In the genomic region with DNA sequence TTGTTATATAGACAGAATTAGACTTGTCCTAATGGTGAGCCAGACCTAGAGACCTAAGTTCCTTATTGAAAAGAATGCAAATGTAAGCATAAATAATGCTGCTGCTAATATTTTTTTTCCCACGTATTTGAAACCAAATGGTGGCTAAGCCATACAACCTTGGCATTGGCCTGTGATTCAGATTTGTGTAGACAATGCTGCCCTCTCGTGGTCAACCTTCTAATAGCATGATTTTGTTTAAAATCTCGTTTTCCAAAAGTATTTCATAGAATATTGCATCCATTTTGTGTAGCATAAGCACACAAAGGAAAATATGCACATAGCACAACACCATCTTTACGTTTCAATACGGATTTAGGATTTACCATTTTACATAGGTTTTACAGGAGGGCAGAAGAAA, we compare ENCODE assay signal across 9 mouse cellular contexts.
A peak's percentile ranks its signal among the peaks of the same experiment; 100 is the strongest.
DNase-seq lines count a peak whose midpoint lies in the region; ATAC-seq lines count a peak whose summit lies in the region.
"Had no signal": no experiment of that assay in that cellular context is flagged by ENCODE, and none has a peak within 500 bp of the region (broad histone marks: within the 10 kb centered on the region; RNA-seq: fewer than 3 reads in every experiment).

No protein-coding gene starts in this region.

- H3K36me3 ChIP-seq in midbrain, embryonic 14.5 days (ENCODE audit: control insufficient read depth, insufficient read depth, low read length), result no peaks in the 10 kb centered on the region
- H3K36me3 ChIP-seq in midbrain, embryonic 16.5 days (ENCODE audit: control insufficient read depth, insufficient read depth, low read length), result no peaks in the 10 kb centered on the region
- no peaks in the 10 kb centered on the region for H3K36me3 ChIP-seq in limb, embryonic 13.5 days
- H3K36me3 ChIP-seq: hindbrain, embryonic 15.5 days; stomach, embryonic 15.5 days had no signal

- DNase-seq in midbrain, embryonic 14.5 days, result peak; percentile 92
- peak; percentile 55 for DNase-seq in ZHBTc4 (ENCODE audit: low read depth, low spot score)
- peak; percentile 49 to 79 for DNase-seq in cerebellum, postnatal 36 days
- peak; percentile 69 for DNase-seq in right cerebral cortex, adult 18-20 months

- H3K9ac ChIP-seq in midbrain, embryonic 14.5 days (replicated peaks; ENCODE audit: low read length), result no peak overlapping the region
- no peak overlapping the region for H3K9ac ChIP-seq in midbrain, embryonic 16.5 days (ENCODE audit: low read depth, low read length)
- H3K9ac ChIP-seq in limb, embryonic 13.5 days, result no peak overlapping the region
- H3K9ac ChIP-seq: hindbrain, embryonic 15.5 days; stomach, embryonic 15.5 days had no signal

- 2% methylated on average over 5 of the region's 5 CpGs for WGBS in midbrain, embryonic 14.5 days
- WGBS in midbrain, embryonic 16.5 days, result 1% methylated on average over 5 of the region's 5 CpGs
- 2% methylated on average over 5 of the region's 5 CpGs for WGBS in limb, embryonic 13.5 days

- no peak overlapping the region for H3K4me2 ChIP-seq in midbrain, embryonic 14.5 days (ENCODE audit: low read length)
- no peak overlapping the region for H3K4me2 ChIP-seq in midbrain, embryonic 16.5 days (ENCODE audit: low read length)
- peak overlapping the region; percentile 48 for H3K4me2 ChIP-seq in limb, embryonic 13.5 days (replicated peaks)
- H3K4me2 ChIP-seq: hindbrain, embryonic 15.5 days; stomach, embryonic 15.5 days had no signal

- no peaks in the 10 kb centered on the region for H3K27me3 ChIP-seq in midbrain, embryonic 14.5 days (ENCODE audit: control insufficient read depth, insufficient read depth, low read length)
- no peaks in the 10 kb centered on the region for H3K27me3 ChIP-seq in midbrain, embryonic 16.5 days (ENCODE audit: control insufficient read depth, insufficient read depth, low read depth, low read length)
- peaks cover 12% of the 10 kb centered on the region for H3K27me3 ChIP-seq in limb, embryonic 13.5 days
- H3K27me3 ChIP-seq: hindbrain, embryonic 15.5 days; stomach, embryonic 15.5 days had no signal

- ATAC-seq in midbrain, embryonic 14.5 days (ENCODE audit: low FRiP score, low TSS enrichment), result no peak
- ATAC-seq in midbrain, embryonic 16.5 days, result no peak
- peak; percentile 59 to 68; a peak in 2 of 4 replicates for ATAC-seq in hematopoietic stem cell, adult 5-6 weeks (replicated peaks in 1 of 2; ENCODE audit: insufficient read depth in 1 of 2, low FRiP score in 2 of 2, low TSS enrichment in 1 of 2, low read depth in 1 of 2, poor library complexity in 2 of 2, severe bottlenecking in 2 of 2)
- ATAC-seq in limb, embryonic 13.5 days (ENCODE audit: low FRiP score, low read depth), result 0 out of 2 replicates have a peak, but pooled peaks have one; percentile 6

- H3K9me3 ChIP-seq in midbrain, embryonic 14.5 days (ENCODE audit: control insufficient read depth, low read length), result no peaks in the 10 kb centered on the region
- no peaks in the 10 kb centered on the region; the same call in 1 of the 2 replicates for H3K9me3 ChIP-seq in midbrain, embryonic 16.5 days (replicated peaks; ENCODE audit: control insufficient read depth, low read length, poor library complexity, severe bottlenecking)
- no peaks in the 10 kb centered on the region for H3K9me3 ChIP-seq in limb, embryonic 13.5 days
- H3K9me3 ChIP-seq: hindbrain, embryonic 15.5 days; stomach, embryonic 15.5 days had no signal

- H3K4me3 ChIP-seq in midbrain, embryonic 14.5 days (replicated peaks; ENCODE audit: low read depth, low read length), result no peak overlapping the region
- no peak overlapping the region for H3K4me3 ChIP-seq in midbrain, embryonic 16.5 days (ENCODE audit: low read depth, low read length)
- H3K4me3 ChIP-seq in limb, embryonic 13.5 days, result no peak overlapping the region
- H3K4me3 ChIP-seq: hindbrain, embryonic 15.5 days; stomach, embryonic 15.5 days had no signal

- H3K27ac ChIP-seq in midbrain, embryonic 14.5 days (replicated peaks; ENCODE audit: low read depth, low read length), result no peak overlapping the region
- H3K27ac ChIP-seq in midbrain, embryonic 16.5 days (ENCODE audit: low read length), result no peak overlapping the region
- H3K27ac ChIP-seq in limb, embryonic 13.5 days, result no peak overlapping the region
- H3K27ac ChIP-seq: hindbrain, embryonic 15.5 days; stomach, embryonic 15.5 days had no signal

- peaks cover 11% of the 10 kb centered on the region; the same call in 1 of the 2 replicates for H3K4me1 ChIP-seq in midbrain, embryonic 14.5 days (ENCODE audit: control insufficient read depth, insufficient read depth, low read length)
- peaks cover 11% of the 10 kb centered on the region for H3K4me1 ChIP-seq in midbrain, embryonic 16.5 days (ENCODE audit: control insufficient read depth, insufficient read depth, low read length)
- H3K4me1 ChIP-seq in limb, embryonic 13.5 days, result peaks cover 11% of the 10 kb centered on the region

Comparison
In these comparisons a context has a peak if more than half of its experiments do, and no peak if none do; other contexts are left out.
1. ATAC-seq: peak in hematopoietic stem cell, adult 5-6 weeks (2 of 2) and limb, embryonic 13.5 days (single experiment); none in midbrain, embryonic 14.5 days (single experiment) and midbrain, embryonic 16.5 days (single experiment).
2. Peak in every context shown above with its lines, with median percentiles within 50 percentile points of each other: DNase-seq.